Mouse (Mus musculus) liver, adult 2 months (tissue): ENCODE results near the gene Mrps35. TPM values are rescaled to one million over a fixed set of nuclear protein-coding genes. Genes with fewer than 3 reads are reported as not detected.

Experiments used
- DNase-seq: peaks from one replicate; pipeline ENCODE4 v3.0.0-alpha.2; 2011; ENCODE audit warnings: low read depth, low spot score; ENCODE audit errors: extremely low read depth
- H3K27ac ChIP-seq: fragments of 200-500 bp; replicated peaks from 2 replicates; pipeline ENCODE4 v1.5.1; 2012; ENCODE audit warnings: low read depth, mild to moderate bottlenecking, control low read depth, inconsistent platforms, low read length; ENCODE audit not compliant: insufficient read depth
- H3K27me3 ChIP-seq: fragments of 200-500 bp; 2 replicates; pipeline ENCODE4 v1.6.1; 2012; ENCODE audit warnings: mild to moderate bottlenecking, moderate library complexity, low read length, inconsistent platforms; ENCODE audit not compliant: control insufficient read depth, insufficient read depth
- H3K36me3 ChIP-seq: fragments of 200-500 bp; 2 replicates; pipeline ENCODE4 v1.6.1; 2012; ENCODE audit warnings: low read length, inconsistent platforms; ENCODE audit not compliant: control insufficient read depth, insufficient read depth
- H3K4me1 ChIP-seq: fragments of 200-500 bp; 2 replicates; pipeline ENCODE4 v1.6.1; 2011; ENCODE audit warnings: low read length; ENCODE audit not compliant: control insufficient read depth, insufficient read depth
- H3K4me3 ChIP-seq: fragments of 200-500 bp; 2 replicates; pipeline ENCODE4 v1.5.1; 2011; ENCODE audit warnings: low read depth, mild to moderate bottlenecking, control low read depth, low read length, moderate library complexity; ENCODE audit not compliant: insufficient read depth
- H3K79me2 ChIP-seq: fragments of 200-500 bp; 2 replicates; pipeline ENCODE4 v1.6.1; 2012; ENCODE audit warnings: inconsistent platforms, mild to moderate bottlenecking, low read length, moderate library complexity; ENCODE audit not compliant: control insufficient read depth, insufficient read depth
- H3K9ac ChIP-seq: fragments of 200-500 bp; 2 replicates; pipeline ENCODE4 v1.6.1; 2012; ENCODE audit warnings: low read depth, mild to moderate bottlenecking, control low read depth, inconsistent platforms, low read length
- CTCF ChIP-seq: fragments of 200-500 bp; IDR thresholded peaks from 2 replicates; pipeline ENCODE4 v1.5.1; 2011; ENCODE audit warnings: low read depth, low read length, control low read depth
- POLR2A ChIP-seq: fragments of 200-500 bp; IDR thresholded peaks from 2 replicates; pipeline ENCODE4 v1.6.1; 2011; ENCODE audit warnings: low read length, control low read depth; ENCODE audit not compliant: insufficient read depth; ENCODE audit errors: extremely low read depth
- WGBS: fragments of 180-500 bp; shearing (Covaris S2); methylation state at CpG from one replicate; pipeline ENCODE4 v1.1.7; 2018; 5-methylcytosine and 5-hydroxymethylcytosine counted together
- polyA plus RNA-seq: library from polyadenylated mRNA; depleted of rRNA; stranded (reverse); fragments of >200 nt; gene quantifications from 2 replicates; pipeline ENCODE4 v1.2.3, GENCODE M21; 2012
- total RNA-seq: library from RNA; depleted of rRNA; stranded (reverse); fragments of >200 nt; gene quantifications from 2 replicates; pipeline ENCODE4 v1.2.3, GENCODE M21; 2014

The Mrps35 gene
- total and polyA plus RNA-seq, 2 experiments = 9.6 to 22.1 TPM

GRCm38 (mm10) chr6:147052440-147052839 is 9.9 kb downstream of the Mrps35 start:
- WGBS = 94% methylated on average over 9 of the region's 9 CpGs
- no peaks in the 10 kb centered on the region for H3K4me1 ChIP-seq
- no peak overlapping the region for H3K9ac ChIP-seq
- H3K4me3 ChIP-seq = no peak overlapping the region
- H3K27me3 ChIP-seq = no peaks in the 10 kb centered on the region
- 0 out of 2 replicates have a peak, but pooled peaks cover 4% of the 10 kb centered on the region for H3K79me2 ChIP-seq
- DNase-seq = no peak
- TF ChIP-seq POLR2A (no peak), CTCF (no peak)
- peaks cover 49% of the 10 kb centered on the region for H3K36me3 ChIP-seq
- no peak overlapping the region for H3K27ac ChIP-seq

- 94% methylated on average over 19 of the region's 19 CpGs for WGBS
- DNase-seq = no peak
- TF ChIP-seq POLR2A = no peak
- TF ChIP-seq CTCF = no peak
- Histone ChIP-seq H3K27ac (no peak overlapping the region), H3K9ac (no peak overlapping the region), H3K4me3 (no peak overlapping the region), H3K36me3 (peaks cover 48% of the 10 kb centered on the region), H3K79me2 (0 out of 2 replicates have a peak, but pooled peaks cover 4% of the 10 kb centered on the region), H3K4me1 (no peaks in the 10 kb centered on the region), H3K27me3 (no peaks in the 10 kb centered on the region)
Measured at GRCm38 (mm10) chr6:147053785-147054646, 11.5 kb downstream of the Mrps35 start.

GRCm38 (mm10) chr6:147055374-147055977 is 12.9 kb downstream of the Mrps35 start:
- Histone ChIP-seq H3K9ac (no peak overlapping the region), H3K4me1 (no peaks in the 10 kb centered on the region), H3K36me3 (peaks cover 41% of the 10 kb centered on the region), H3K4me3 (no peak overlapping the region), H3K27ac (no peak overlapping the region), H3K27me3 (no peaks in the 10 kb centered on the region), H3K79me2 (0 out of 2 replicates have a peak, but pooled peaks cover 4% of the 10 kb centered on the region)
- whole genome bisulfite sequencing = 92% methylated on average over 10 of the region's 10 CpGs
- TF ChIP-seq CTCF = no peak
- no peak for TF ChIP-seq POLR2A
- DNase-seq = no peak

- Histone ChIP-seq H3K79me2 (no peaks in the 10 kb centered on the region), H3K4me1 (peaks cover 3% of the 10 kb centered on the region; the same call in 1 of the 2 replicates), H3K9ac (no peak overlapping the region), H3K4me3 (no peak overlapping the region), H3K27me3 (no peaks in the 10 kb centered on the region), H3K36me3 (peaks cover 41% of the 10 kb centered on the region; the same call in 1 of the 2 replicates), H3K27ac (no peak overlapping the region)
- TF ChIP-seq POLR2A = no peak
- TF ChIP-seq CTCF = no peak
- 77% methylated on average over 7 of the region's 7 CpGs for WGBS
- DNase-seq = no peak
Measured at GRCm38 (mm10) chr6:147059326-147059725, 16.8 kb downstream of the Mrps35 start.

- H3K27me3 ChIP-seq = no peaks in the 10 kb centered on the region
- WGBS = 94% methylated on average over 9 of the region's 9 CpGs
- peaks cover 3% of the 10 kb centered on the region; the same call in 1 of the 2 replicates for H3K4me1 ChIP-seq
- no peak for DNase-seq
- no peak overlapping the region for H3K27ac ChIP-seq
- TF ChIP-seq POLR2A (no peak), CTCF (no peak)
- no peak overlapping the region for H3K9ac ChIP-seq
- no peak overlapping the region for H3K4me3 ChIP-seq
- H3K79me2 ChIP-seq = no peaks in the 10 kb centered on the region
- H3K36me3 ChIP-seq = peaks cover 29% of the 10 kb centered on the region; the same call in 1 of the 2 replicates
Measured at GRCm38 (mm10) chr6:147061630-147062029, 19.1 kb downstream of the Mrps35 start.
